Comparison of ENCODE assay signal across 9 mouse cellular contexts in the genomic region with DNA sequence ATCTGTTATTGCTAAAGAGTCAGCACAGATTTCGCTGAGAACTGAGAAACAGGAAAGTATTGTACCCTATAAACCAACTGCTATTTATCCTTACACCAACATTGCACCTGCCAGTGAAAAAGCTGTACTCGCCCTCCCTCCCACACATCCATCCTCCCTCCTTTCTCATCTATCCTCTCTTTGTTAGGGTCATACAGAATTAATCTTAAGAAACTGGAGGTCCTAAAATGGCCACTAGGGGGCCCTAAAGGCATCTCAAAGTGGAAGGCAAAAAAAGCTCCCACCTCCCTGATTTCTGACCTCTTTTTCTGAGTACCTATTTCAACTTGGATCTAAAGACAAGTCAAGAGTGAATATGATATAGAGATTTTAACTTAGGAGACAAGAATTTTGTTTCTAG. TPM values are rescaled to one million over a fixed set of nuclear protein-coding genes. Genes with fewer than 3 reads are reported as not detected.
DNase-seq lines count a peak whose midpoint lies in the region; ATAC-seq and TF ChIP-seq lines count a peak whose summit lies in the region.
"Had no signal": no experiment of that assay in that cellular context is flagged by ENCODE, and none has a peak within 500 bp of the region (broad histone marks: within the 10 kb centered on the region; RNA-seq: fewer than 3 reads in every experiment).

No protein-coding gene starts in this region.

- no peak for ATAC-seq in midbrain, embryonic 15.5 days (replicated peaks)

- WGBS in heart, adult 2 months, result 34% methylated on average over 2 of the region's 2 CpGs
- 21% methylated on average over 2 of the region's 2 CpGs for WGBS in midbrain, embryonic 15.5 days

- no peak for TF ChIP-seq POLR2A in heart, adult 2 months (IDR thresholded peaks at IDR 0.05; ENCODE audit: insufficient read depth, low read depth, low read length)

- H3K4me2 ChIP-seq in midbrain, embryonic 15.5 days, result peak overlapping the region; percentile 91

- H3K9ac ChIP-seq in heart, adult 2 months (ENCODE audit: low read depth, low read length), result no peak overlapping the region
- no peak overlapping the region for H3K9ac ChIP-seq in midbrain, embryonic 15.5 days
- H3K9ac ChIP-seq: limb, embryonic 13.5 days had no signal

- no peaks in the 10 kb centered on the region for H3K9me3 ChIP-seq in midbrain, embryonic 15.5 days
- H3K9me3 ChIP-seq: limb, embryonic 13.5 days had no signal

- peak; percentile 8 to 29 for DNase-seq in heart, adult 2 months
- no peak for DNase-seq in heart, postnatal 25 days (ENCODE audit: low spot score)
- DNase-seq in R1 (ENCODE audit: low read depth, low spot score), result peak; percentile 78
- peak; percentile 63 for DNase-seq in embryo, embryonic 10 days (ENCODE audit: low spot score)
- peak; percentile 31 to 48 for DNase-seq in heart, postnatal 36 days
- DNase-seq in left cerebral cortex, adult 11 months (ENCODE audit: low spot score), result peak; percentile 71
- DNase-seq in thymus, postnatal 25 days, result peak; percentile 16

- intact Hi-C loops in heart, adult 2 months (cut with DNase I), result loop anchor here (2.0 kb wide), 1 partner anchor 123 kb away; no protein-coding TSS in a partner anchor
- intact Hi-C loops in heart, postnatal 25 days (cut with DNase I), result loop anchor here (10.0 kb wide), 2 partner anchors 351 to 631 kb away; partner anchors contain the start of gene Sin3b
- intact Hi-C loops in heart, postnatal 36 days (cut with DNase I), result loop anchor here (2.0 to 10.0 kb wide), 2 partner anchors 123 to 631 kb away; partner anchors contain the start of gene Sin3b

- no peak overlapping the region for H3K27ac ChIP-seq in heart, adult 2 months
- no peak overlapping the region for H3K27ac ChIP-seq in midbrain, embryonic 15.5 days
- H3K27ac ChIP-seq: limb, embryonic 13.5 days had no signal

- H3K36me3 ChIP-seq in heart, adult 2 months (ENCODE audit: control insufficient read depth, insufficient read depth, low read length), result peaks cover 3% of the 10 kb centered on the region; the same call in 1 of the 2 replicates
- H3K36me3 ChIP-seq in midbrain, embryonic 15.5 days (replicated peaks), result no peaks in the 10 kb centered on the region
- H3K36me3 ChIP-seq: limb, embryonic 13.5 days had no signal

- no peak overlapping the region for H3K4me3 ChIP-seq in heart, adult 2 months
- no peak overlapping the region; the same call in 1 of the 2 replicates for H3K4me3 ChIP-seq in midbrain, embryonic 15.5 days
- H3K4me3 ChIP-seq: limb, embryonic 13.5 days had no signal

- no peaks in the 10 kb centered on the region for H3K79me2 ChIP-seq in heart, adult 2 months (replicated peaks; ENCODE audit: control insufficient read depth, insufficient read depth, low read length)

- TF ChIP-seq CTCF in heart, adult 2 months (IDR thresholded peaks at IDR 0.05), result peak; percentile 92

- no peak for TF ChIP-seq EP300 in heart, adult 2 months (IDR thresholded peaks at IDR 0.05; ENCODE audit: insufficient read depth, low read depth, low read length)

- peaks cover 5% of the 10 kb centered on the region for H3K4me1 ChIP-seq in heart, adult 2 months (ENCODE audit: control insufficient read depth, insufficient read depth, low read length)
- H3K4me1 ChIP-seq in midbrain, embryonic 15.5 days, result peaks cover 19% of the 10 kb centered on the region

- H3K27me3 ChIP-seq in heart, adult 2 months (ENCODE audit: control insufficient read depth, insufficient read depth, low read length), result no peaks in the 10 kb centered on the region
- H3K27me3 ChIP-seq in midbrain, embryonic 15.5 days (replicated peaks), result no peaks in the 10 kb centered on the region
- H3K27me3 ChIP-seq: limb, embryonic 13.5 days had no signal

RNA-seq across cellular contexts. Expression of gene Large1, which starts 2.6 kb away (rescaled TPM):
- 10 to 100 TPM; 36.0 to 42.0 TPM for total RNA-seq in heart, adult 2 months (2021)
- 20.7 and 39.1 TPM in 2 replicates for polyA plus RNA-seq in heart, adult 2 months (2012; rRNA removed)
- total RNA-seq in heart, postnatal 25 days (2021), result 10 to 100 TPM; 30.9 to 32.3 TPM
- 10 to 100 TPM; 36.9 to 37.8 TPM for total RNA-seq in heart, postnatal 36 days (2021)
- polyA plus RNA-seq in midbrain, embryonic 15.5 days (2015; fragmentation: Nextera tagmentation; extraction: Ambion mirVana), result 14.2 and 15.2 TPM in 2 replicates
